Mouse (Mus musculus): ENCODE results near the gene Cdc42. TPM values are rescaled to one million over a fixed set of nuclear protein-coding genes. Genes with fewer than 3 reads are reported as not detected.
A peak's percentile ranks its signal among the peaks of the same experiment; 100 is the strongest.

Gene Cdc42
- polyA plus RNA-seq, 1 experiment from 2014 or later: 620 TPM

GRCm38 (mm10) chr4:137277166-137277513 lies 80.4 kb downstream of the Cdc42 start, which contains the start of gene Wnt4:
Gene Wnt4 (plus strand): TSS chr4:137277489.
- Histone ChIP-seq H3K4me3 (peak within 1 kb of the TSS; percentile 54), H3K9ac (replicated peaks) (peak within 1 kb of the TSS; percentile 57), H3K4me1 (peaks cover 33% of the 10 kb centered on the region), H3K36me3 (no peaks in the 10 kb centered on the region), H3K27ac (replicated peaks) (no peak within 1 kb of the TSS), H3K27me3 (peaks cover 88% of the 10 kb centered on the region), H3K9me3 (no peaks in the 10 kb centered on the region), H3K4me2 (replicated peaks) (peak within 1 kb of the TSS; percentile 94)
- WGBS: 3% methylated on average over 13 of the region's 45 CpGs
- peak; percentile 74 for ATAC-seq (ENCODE audit: low FRiP score, low read depth)

DNA sequence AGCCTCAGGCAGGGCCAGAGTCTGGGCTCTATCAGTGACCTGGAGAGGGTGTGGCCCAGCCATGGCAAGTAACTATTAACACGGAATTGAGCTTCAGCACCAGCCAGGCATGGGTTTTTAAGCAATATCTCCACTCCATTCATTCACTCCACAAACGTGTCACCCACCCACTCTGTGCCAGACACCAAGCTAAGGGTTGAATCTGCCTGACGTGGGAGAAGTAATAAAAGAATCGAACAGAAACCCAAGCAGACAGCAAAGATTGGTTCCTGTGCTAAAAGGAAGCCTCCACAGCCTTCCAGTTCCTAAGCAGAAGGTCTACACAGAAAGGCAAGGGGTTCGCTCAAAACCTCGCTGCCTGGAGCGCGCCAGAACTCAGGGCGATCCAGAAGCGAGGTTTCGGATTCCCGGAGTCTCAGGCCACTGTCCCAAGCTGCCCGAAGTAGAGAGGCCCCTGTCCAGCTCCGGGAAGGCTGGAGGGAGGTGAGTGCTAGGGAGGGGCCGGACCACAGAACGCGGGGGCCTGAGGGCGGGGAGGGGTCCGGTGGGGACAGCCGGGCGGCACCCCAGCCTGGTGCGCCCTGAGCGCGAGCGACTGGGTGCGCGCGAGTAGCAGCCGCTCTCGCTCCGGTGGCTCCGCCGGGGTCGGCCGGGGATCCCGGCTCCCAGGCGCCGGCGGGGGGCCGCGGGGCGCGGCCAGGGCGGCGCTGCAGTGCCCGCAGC lies 80.9 kb downstream of the Cdc42 start:
- WGBS: 2% methylated on average over 39 of the region's 46 CpGs
- Histone ChIP-seq H3K4me3 (peak overlapping the region; percentile 54), H3K36me3 (no peaks in the 10 kb centered on the region), H3K4me1 (peaks cover 33% of the 10 kb centered on the region), H3K9me3 (no peaks in the 10 kb centered on the region), H3K27me3 (peaks cover 82% of the 10 kb centered on the region), H3K4me2 (replicated peaks) (peak overlapping the region; percentile 94), H3K27ac (replicated peaks) (no peak overlapping the region), H3K9ac (replicated peaks) (peak overlapping the region; percentile 57)
- no peak for ATAC-seq (ENCODE audit: low FRiP score, low read depth)

GRCm38 (mm10) chr4:137274304-137274703 lies 83.2 kb downstream of the Cdc42 start:
- no peak overlapping the region for H3K27ac ChIP-seq (replicated peaks)
- H3K36me3 ChIP-seq: no peaks in the 10 kb centered on the region
- peaks cover 61% of the 10 kb centered on the region for H3K27me3 ChIP-seq
- H3K9me3 ChIP-seq: no peaks in the 10 kb centered on the region
- no peak for ATAC-seq (ENCODE audit: low FRiP score, low read depth)
- H3K4me1 ChIP-seq: peaks cover 31% of the 10 kb centered on the region
- no peak overlapping the region for H3K9ac ChIP-seq (replicated peaks)
- H3K4me2 ChIP-seq (replicated peaks): no peak overlapping the region
- 7% methylated on average over 6 of the region's 6 CpGs for WGBS
- H3K4me3 ChIP-seq: no peak overlapping the region

DNA sequence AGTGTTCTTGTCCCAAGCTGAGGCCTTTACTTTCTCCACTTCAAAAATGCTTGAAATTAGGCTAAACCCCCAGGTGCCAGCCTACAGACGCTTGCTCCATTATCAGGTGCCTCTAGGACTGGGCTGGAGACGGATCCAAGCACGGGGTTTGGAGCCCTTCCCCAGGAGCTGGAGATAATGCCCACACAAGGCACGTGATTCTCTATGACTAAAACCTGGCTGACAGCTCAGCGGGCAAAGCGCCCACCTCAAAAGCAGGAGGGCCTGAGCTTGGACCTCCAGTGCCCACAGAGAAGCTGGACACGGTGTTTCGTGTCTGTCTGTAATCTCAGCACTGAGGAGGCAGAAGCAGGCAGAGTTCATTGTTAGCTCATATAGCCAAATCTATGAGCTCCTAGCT lies 85.7 kb downstream of the Cdc42 start:
- H3K36me3 ChIP-seq: no peaks in the 10 kb centered on the region
- WGBS: 86% methylated on average over 8 of the region's 8 CpGs

More for the DNA sequence above, 85.7 kb downstream of the Cdc42 start:
- Histone ChIP-seq H3K4me2 (replicated peaks) (no peak overlapping the region), H3K4me3 (no peak overlapping the region), H3K27me3 (peaks cover 40% of the 10 kb centered on the region), H3K9me3 (no peaks in the 10 kb centered on the region), H3K9ac (replicated peaks) (no peak overlapping the region), H3K4me1 (peaks cover 11% of the 10 kb centered on the region), H3K27ac (replicated peaks) (no peak overlapping the region)
- ATAC-seq (ENCODE audit: low FRiP score, low read depth): no peak

Other genes starting within 250 kb of the Cdc42 start
- gene Wnt4, start 80.2 kb downstream of the Cdc42 start, polyA plus RNA-seq (2016; fragmentation: Nextera tagmentation; extraction: Ambion mirVana): 0.77 and 0.79 TPM in 2 replicates
- not detected in 2 replicates for gene Cela3a, start 52.1 kb upstream of the Cdc42 start, polyA plus RNA-seq (2016; fragmentation: Nextera tagmentation; extraction: Ambion mirVana)
- not detected in 2 replicates for gene Cela3b, start 72.8 kb upstream of the Cdc42 start, polyA plus RNA-seq (2016; fragmentation: Nextera tagmentation; extraction: Ambion mirVana)
- gene 1700013G24Rik, start 95.6 kb upstream of the Cdc42 start, polyA plus RNA-seq (2016; fragmentation: Nextera tagmentation; extraction: Ambion mirVana): not detected in 2 replicates
- gene Hspg2, start 111.0 kb upstream of the Cdc42 start, polyA plus RNA-seq (2016; fragmentation: Nextera tagmentation; extraction: Ambion mirVana): 8.3 and 9.5 TPM in 2 replicates
- not detected in 2 replicates for gene Ldlrad2, start 216.8 kb upstream of the Cdc42 start, polyA plus RNA-seq (2016; fragmentation: Nextera tagmentation; extraction: Ambion mirVana)
- 85.5 and 87.3 TPM in 2 replicates for gene Usp48, start 236.0 kb upstream of the Cdc42 start, polyA plus RNA-seq (2016; fragmentation: Nextera tagmentation; extraction: Ambion mirVana)